Mouse (Mus musculus): ENCODE results near the gene Gabrr1.

DNA sequence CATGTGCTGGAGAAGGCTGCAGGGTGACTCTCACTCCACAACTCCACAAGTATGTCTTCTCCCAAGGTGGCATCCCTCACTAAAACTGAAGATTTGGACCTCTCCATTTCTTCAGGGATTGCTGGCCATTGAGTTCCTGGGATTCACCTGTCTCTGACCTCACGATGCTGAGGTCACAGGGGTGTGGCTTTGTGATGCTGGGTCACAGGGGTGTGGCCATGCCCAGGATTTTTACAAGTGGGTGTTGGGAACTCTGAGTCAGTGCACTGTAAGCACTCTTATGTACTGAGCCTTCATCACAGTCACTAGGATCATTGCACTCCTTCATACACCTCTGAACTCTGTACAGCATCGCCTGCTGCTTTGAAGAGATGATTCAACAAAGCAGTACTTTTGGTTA lies 75.2 kb downstream of the Gabrr1 start:
- no peak for TF ChIP-seq ZNF384 (IDR thresholded peaks at IDR 0.05; ENCODE audit: low read depth, low read length)
- TF ChIP-seq HCFC1 (IDR thresholded peaks at IDR 0.05; ENCODE audit: borderline replicate concordance, insufficient read depth, low read length), result no peak
- no peak for TF ChIP-seq ZC3H11A (IDR thresholded peaks at IDR 0.05; ENCODE audit: borderline replicate concordance, low read depth, low read length)
- TF ChIP-seq CHD2 (IDR thresholded peaks at IDR 0.05; ENCODE audit: low read depth, low read length), result no peak
- TF ChIP-seq MAFK (IDR thresholded peaks at IDR 0.05; ENCODE audit: insufficient read depth, low read depth, low read length), result no peak
